Mouse (Mus musculus) thymus, postnatal 4 days (tissue): ENCODE measurements around the gene Fkbp5.

ENCODE experiments used
- DNase-seq: peaks from one replicate; pipeline ENCODE4 v3.0.0; 2021

Gene Fkbp5

DNA sequence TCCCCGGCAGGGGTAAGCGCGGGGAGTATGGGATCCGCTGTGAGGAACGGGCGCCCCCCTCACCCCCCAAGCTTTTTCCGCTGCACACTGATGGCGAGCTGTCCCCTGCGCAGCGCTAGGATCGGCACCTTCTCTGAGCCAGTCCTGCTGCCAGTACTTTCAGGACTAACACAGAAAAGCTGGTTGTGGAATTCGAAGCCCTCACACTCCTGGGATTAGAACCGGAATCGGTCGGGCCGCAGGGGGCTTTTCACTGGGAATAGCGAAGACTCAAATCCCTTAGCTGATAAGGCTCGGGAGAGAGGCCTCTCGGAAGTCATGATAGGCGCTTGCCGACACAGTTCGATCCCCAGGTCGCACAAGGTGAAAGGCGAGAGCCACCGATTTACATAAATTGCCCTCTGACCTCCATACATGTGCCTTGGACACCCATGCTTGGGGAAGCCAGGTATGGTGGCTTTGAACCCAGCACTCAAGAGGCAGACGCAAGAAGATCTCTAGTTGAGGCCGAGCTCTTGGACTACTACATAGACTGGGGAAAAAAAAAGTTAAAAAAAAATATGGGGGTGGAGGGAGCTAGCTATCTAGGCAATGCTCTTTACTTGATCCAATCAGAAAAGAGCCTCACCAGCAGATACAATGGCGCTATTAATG is 6.2 kb upstream of the Fkbp5 start:
- DNase-seq: no peak

DNA sequence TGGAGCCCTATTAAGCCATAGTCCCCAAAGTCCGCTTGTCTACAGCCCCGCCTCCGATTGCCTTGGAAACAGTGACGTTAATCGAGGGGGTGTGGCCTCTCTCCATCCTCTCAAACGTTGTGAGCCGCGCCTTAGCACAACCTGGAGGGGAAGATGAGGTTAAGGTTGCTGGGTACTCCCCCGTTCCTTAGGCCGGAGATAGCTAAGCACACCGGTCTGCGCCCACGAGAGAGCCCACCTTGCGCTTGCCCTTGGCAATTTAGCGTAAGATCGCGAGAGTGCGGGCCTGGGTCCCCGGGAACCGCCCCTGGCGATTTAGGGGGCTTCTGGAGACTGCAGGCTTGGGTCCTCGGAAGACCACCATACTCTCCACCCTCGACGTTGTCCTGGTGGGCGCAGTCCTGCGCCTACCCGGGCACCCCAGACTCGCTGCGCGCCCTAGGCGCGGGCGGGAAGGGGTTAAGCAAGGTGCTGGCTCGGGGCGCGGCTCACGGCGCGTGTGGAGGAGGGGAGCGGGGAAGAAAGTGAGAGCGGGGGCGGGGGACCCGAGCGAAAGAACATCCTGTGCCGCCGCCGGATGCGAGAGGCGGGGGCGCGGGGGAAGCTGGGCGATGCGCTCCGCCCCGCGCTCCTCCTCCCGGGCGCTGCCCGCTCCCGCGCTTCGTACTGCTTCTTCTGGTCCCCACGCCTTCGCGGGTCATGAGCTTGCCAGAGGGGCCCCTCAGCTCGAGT is 5.5 kb upstream of the Fkbp5 start:
- DNase-seq: peak; percentile 98

DNA sequence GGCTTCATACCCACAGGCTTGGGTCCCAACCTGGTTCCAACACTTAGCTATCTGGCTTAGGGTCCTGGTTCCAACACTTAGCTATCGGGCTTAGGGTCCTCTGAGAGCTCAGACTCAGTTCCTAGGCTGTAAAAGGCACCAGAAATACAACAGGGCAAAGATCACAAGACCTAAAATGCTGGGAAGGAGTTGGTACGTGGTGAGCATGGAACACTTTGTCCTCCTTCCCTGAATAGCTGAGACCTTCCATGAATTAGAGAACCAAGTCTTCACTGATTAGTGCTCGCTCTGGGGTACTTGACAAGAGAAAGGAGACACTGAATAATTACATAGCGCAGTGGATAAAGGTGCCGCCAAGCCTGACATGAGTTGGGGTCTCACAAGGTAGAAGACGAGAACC is 4.6 kb upstream of the Fkbp5 start:
- peak; percentile 12 for DNase-seq

DNA sequence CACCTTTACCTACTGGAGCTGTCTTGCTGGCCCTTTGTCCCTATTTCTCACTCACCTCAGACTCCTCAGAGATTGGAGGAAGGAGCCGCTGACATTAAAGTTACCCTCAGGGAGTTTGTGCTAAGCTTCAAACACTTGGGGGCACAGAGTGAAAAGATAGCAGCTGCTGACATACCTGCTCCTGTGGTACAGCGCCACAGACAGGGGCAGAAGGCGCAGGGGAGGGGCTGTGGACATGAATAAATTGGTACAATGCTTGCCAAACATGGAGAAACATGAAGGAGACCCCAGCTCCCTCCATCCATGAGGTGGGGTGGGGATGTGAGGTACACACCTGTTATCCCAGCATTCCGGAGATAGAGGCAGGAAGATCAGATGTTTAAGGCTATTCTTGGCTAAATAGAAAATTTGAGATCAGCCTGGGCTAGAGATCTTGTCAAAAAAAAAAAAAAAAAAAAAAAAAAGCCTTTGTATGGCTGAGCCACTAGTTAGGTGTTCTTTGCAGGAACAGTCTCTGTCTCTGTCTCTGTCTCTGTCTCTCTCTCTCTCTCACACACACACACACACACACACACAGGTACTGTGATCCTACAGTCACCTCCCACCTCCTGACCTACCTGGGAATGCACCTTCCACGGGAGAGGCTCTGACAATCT is 3.9 kb upstream of the Fkbp5 start:
- peak; percentile 67 for DNase-seq

DNA sequence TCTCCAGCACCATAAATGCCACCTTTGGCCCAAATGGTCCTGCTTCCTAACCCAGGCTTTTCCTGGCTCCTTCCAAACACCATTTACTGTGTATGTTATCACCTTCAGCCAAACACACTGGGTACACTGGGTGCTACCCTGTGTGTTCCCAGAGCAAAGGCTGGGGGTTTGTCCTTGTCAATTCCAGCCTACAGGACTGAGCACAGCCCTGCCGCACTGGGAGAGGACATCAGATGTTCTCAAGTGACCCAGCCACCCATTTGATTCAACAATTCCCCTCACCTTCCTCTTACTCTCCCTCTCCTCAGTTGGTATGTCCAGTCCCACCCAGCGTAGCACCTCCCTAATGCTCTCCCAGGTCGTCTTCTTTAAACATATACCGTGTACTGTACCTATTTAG is 3.2 kb upstream of the Fkbp5 start:
- no peak for DNase-seq

DNA sequence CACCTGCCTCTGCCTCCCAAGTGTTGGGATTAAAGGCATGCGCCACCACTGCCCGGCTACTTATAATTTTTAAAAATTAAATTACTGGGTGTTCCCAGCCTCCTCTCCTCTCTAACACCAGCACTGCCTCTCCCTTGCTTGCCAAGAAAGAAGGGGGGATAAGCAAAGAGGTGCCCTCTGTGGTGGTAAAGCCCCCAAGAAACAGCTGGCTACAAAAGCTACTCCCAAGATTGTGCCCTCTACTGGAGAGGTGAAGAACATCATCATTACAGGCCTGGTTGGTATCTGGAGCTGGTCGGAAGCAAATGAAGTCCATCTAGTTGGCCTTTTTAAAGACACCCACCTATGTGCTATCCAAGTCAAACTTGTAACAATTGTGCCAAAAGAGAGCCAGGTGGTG is 2.5 kb upstream of the Fkbp5 start:
- DNase-seq: peak; percentile 42

DNA sequence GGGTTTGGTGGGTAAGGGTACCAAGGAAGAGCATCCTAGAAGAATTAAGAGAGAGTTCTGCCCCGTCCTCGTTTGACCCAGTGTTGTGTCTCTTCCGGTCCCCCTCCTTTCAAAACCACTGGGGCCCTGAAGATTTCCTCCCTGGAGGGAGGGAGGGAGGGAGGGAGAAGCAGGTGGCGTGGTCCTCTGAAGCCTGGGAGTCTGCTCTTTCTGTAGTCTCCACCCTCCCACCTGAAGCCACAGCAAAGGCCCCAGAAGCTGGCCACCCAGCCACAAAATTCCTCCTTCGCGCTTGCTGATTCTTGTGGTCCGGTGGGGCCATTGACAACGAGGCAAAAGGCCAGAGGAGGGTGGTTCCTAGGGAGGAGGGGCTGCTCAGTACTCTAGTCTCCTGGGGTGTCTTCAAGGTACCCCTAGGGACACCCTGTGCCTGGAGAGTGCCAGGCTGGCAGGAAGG is 1.3 kb upstream of the Fkbp5 start:
- peak; percentile 63 for DNase-seq

DNA sequence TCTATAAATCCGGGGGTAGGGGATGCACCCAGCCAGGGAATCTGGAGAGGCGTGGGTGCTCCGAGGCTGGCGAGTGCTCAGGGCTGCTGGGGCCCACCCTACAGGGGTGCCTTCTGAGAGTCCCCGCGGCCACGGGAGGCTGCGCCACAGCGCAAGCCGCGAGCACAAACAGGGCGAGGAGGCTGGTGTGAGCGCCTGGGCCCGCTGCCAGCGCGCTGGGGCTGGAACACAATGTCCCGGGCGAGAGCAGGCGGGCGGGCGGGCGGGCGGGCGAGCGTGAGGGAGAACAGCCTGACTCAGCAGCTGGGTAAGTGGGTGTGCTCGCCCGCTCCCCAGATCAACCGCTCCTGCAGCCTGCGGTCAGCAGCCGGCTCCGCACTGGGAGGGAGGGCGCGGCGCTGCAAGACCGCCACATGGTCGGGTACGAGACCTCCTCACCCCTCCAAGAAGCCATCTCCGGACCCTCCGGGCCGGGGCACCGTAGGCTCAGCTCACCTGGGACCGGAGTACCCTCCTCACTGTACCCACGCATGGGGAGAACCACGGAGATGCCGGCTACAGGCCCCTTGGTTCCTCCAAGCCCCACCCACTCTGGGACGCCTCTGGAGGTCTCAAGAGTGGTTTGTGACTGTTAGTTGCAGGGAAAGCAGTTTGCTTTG is 758 bp upstream of the Fkbp5 start:
- DNase-seq: peak; percentile 83

DNA sequence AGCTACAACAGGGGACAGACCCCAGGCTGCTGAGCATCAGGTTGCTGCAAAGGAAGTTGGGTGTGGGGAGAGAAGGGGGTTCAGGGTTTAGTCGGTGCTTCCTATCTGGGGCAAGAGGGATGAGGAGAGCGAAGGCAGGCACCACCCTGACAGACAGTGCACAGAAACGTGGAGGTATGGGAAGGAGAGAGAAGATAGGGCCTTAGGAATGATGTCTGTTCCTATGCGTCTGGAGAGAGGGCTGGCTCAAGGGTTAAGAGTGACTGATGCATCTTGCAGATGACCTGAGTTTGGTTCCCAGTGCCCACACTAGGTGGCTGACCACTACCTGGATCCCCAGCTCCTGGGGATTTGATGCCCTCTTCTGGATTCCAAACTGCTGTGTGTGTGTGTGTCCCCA is 446 bp downstream of the Fkbp5 start:
- DNase-seq: peak; percentile 60

DNA sequence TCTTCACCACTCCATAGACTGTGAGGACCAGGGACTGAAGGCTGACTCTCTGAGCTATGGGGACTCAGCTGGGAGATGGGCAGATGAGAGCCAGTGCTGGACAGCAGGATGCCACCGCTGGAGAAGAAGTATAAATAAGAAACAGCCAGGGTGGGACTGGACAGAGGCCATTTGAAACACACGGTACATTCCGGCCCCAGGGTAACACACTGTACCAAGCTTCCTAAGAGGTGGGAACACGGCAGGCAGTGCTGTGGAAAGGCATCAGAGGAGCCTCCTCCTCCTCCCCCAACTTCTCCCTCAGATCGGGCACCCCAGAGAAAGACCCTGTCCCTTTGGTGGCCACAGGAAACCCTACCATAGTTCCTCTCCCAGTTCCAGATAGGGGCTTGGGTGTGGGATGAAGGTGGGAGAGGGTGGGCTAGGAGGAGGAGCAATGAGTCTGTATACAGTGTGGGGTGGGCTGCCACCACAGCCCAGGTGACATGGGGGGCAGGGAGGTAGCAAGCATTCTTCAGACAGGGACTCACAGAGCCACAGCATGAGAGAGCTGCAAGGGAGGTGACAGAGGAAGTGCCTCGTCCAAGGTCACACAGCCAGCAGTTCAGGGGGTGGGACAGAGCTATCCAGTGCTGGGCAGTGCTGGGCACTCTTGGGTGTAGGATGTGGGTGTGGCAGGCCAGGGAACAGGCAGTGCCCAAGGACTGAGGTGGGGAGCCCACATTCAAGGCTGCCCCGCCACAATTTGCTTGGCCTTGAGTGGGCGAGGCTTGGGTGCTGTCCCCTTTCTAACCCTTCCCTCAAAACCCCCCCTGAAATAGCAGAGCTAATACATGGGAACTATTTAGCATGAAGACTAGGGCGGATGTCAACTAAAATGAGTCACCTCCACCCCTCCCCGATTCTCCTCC is 1.6 kb downstream of the Fkbp5 start:
- peak; percentile 67 for DNase-seq

DNA sequence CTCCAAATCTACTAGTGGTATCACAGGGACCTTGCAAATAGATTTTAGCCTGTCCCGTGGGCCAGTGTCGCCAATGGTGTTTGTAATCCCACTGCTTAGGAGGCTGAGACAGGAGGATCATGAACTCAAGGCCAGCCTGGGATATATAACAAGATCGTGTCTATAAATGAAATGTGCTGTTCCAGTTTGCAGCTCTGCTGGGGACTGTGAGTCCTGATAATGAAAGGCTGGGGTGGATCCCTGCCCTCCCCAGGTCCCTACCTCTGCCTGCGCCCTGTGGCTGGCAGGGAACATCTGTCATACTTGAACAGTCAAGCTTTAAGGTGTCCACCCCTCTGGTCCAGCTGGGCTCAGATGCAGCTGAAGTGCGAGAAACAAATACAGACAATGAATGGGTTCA is 2.8 kb downstream of the Fkbp5 start:
- DNase-seq: peak; percentile 26

DNA sequence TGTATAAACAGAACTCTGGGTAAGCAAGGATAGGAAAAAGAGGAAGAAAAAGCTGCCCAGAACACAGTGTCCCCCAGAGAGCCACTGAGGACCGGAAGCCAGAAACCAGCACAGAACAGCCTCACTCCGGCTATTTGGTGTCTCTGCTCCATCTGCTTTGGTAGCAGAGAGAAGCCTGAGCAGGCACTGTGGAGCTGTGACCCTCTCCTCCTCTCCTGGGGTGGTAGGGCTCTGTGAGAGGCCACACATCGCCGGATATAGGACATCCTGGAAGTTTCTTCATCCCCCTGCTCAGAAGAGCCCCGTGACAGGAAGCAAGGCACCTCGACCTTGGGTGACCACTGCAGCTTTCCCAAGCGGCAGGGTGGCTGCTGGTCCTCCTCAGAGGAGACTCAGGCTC is 3.5 kb downstream of the Fkbp5 start:
- peak; percentile 22 for DNase-seq

DNA sequence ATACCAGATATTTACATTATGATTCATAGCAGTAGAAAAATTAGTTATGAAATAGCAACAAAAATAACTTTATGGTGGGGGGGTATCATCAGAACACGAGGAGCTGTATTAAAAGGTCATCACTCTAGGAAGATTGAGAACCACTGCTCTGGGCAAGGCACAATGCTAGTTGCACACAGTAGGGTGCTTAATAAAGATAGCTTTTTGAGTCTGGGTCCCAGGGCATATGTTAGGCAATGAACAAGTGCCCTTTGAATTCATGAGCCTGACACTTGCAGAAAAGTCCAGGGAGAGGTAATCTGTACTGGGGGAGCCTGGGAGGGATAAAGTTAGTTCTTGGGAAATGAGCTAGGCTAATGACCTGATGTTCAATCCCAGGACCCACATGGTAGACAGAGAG is 4.0 kb downstream of the Fkbp5 start:
- no peak for DNase-seq

DNA sequence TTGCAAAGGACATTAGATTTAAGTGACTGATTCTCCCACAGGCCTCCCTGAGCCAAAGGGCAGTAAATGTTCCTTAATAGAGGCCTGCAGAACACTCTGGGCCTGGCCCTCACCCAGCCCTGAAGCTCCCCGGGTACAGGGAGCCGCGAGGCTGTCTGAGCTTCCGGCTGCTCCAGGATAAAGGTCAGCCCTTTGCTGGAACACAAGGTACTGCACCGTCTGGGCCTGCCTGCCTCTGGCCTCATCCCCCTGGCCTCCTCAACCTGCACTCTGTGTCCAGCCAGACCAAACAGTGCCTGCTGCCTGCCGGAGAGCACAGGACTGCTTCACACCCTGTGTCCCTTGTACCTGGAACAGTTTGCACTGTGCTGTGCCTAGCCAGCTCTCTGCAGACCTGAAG is 4.6 kb downstream of the Fkbp5 start:
- DNase-seq: peak; percentile 25

DNA sequence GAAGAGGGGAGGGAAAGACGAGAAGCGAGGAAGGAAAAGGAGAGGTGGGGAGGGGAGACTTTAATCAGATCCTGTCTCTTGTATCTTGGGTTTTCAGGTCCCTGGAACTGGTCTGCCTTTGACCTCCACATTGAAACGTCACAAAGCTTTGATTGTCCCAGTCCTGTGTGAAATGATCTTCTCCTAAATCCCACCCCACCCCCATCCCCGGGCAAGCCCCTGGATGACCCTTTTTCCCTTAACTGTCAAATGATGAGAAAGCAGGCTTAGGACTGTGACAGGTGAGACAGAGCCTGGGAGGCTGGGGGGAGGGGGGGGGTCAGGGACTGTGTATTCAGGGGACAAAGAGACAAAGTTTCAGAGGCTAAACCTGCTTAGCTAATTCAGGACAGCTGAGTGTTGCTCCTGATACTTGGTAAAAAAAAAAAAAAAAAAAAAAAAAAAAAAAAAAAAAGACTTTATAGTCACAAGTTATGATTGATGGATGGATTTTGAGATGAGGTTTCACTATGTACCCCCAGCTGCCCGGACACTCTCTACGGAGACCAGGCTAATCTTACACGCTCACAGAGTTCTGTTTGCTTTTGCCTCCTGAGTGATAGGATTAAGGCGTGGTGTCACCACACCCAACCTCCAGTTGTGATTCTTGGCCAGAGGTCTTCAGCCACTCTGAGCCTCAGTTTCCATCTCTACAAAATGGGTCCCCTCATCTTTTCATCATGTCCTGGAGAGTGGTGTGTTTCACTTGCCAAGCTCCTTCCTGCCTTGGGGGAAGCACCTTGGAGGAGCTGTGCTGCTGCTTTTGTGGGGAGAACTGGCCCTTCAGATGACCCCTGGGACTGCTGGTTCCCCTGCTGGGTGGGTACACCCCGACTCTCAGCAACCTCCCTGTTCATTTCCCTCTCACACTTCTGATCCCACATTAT is 5.4 kb downstream of the Fkbp5 start:
- DNase-seq: peak; percentile 13

DNA sequence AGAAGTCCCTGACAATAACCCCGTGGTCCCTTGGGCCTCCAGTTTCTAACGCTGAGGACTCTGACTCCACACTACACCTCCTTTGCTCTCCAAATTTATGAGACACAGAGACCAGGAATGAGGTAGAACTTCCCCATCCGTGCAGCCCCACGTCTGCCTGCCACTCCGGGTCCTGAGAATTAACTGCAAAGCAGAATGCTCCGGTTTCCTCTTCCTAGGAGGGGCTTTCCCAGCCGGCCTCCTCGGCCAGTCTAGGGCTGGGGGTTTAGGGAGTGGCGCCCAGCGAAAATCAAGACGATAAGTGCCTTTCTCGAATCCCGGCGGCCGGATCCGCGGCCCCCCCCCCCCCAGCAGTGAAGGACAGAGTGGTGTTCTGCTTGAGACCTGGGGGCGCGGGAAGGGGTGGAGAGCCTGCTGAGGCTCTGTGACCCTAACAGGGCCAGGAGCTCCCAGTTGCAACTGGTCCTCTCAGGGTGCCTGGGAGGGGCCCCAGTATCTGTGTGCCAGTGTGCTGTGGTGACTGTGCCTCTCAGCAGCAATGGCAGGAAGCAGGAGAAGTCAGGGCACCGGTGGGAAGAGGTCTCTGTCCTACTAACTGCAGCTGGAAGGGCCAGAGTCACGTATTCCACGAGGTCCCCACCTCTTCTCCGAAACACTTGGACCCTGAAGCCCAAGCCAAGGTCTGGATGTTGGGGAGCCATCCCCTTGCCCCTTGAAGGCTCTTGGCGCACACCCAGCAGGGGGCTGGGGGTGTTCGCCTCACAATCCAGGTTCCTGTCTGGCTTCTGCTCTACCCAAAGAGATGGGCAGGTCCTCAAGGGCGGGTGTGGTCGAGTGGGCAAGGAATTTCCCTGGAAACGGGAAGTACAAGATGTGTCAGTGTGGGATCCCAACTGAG is 6.6 kb downstream of the Fkbp5 start:
- peak; percentile 60 for DNase-seq

DNA sequence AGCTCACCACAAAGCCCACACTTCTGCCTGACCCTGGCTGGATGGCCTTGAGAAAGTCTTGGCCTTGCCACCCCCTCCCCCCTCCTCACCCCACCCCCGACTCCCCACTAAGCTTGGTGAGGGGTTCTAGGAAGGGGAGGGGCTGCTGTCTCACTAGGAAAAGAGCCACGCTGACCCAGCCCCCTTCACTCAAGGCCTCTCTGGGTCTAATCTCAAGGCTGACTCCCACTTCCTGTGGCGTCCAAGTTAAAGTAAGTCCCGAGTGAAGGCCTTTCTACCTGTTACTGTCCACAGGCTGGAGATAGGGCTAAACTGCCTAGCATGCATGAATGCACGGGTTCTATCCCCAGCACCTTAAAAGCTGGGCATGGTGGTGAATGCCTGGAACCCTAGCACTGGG is 9.8 kb downstream of the Fkbp5 start:
- no peak for DNase-seq

DNA sequence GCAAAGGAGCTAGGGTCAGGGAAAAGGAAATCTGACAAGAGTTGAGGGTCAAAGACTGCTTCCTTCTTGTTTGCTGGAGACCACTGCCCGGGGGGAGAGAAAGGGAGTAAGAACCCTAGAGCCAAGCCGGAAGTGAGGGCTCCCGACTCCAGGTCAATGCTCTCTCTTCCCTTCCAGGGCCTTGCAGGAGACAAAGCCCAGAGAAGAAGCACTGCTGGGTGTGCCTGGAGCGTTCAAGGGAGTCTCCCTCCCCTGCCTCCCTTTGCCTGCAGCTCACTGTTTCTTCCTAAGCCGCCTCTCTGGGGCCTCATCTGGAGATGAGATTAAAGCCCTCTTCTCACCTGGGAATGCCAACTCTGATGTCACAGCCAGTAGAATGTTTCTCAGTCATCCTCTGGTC is 10.4 kb downstream of the Fkbp5 start:
- DNase-seq: no peak

DNA sequence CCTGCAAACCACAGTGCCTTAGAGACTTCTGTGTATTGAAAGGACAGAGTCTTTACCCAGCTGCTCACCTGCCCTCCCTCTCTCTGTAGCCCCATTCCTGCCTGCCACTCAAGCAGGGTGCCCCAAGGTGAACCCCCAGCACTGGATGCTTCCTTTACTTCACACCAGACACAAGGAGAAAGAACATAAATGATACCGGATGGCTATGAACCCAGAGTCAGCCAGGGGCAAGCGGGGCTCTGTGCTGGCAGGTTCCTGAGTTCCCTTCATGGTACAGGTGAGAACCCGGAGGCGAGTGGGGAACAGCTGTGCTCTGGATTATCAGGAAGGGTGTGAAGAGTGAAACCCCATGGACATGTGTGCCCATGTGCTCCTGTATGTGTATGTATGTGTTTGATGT is 11.7 kb downstream of the Fkbp5 start:
- peak; percentile 51 for DNase-seq

DNA sequence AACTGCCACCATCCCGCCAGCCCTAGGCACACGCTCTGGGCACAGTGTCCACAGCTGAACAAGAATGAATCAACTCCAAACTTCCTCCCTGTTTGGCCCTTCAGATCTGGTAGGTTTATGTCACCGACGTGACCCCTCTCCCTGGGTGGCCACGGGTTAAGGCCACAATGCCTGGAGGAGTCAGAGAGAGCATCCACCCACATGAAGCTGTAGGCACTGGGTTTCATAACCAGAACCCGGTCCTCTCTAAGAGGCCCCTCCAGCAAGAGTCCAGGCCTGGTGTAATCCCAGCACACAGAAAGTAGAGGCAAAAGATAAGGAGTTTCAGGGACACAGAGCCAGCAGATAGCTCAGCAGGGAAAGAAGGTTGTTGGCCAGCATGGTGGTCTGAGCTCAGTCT is 13.1 kb downstream of the Fkbp5 start:
- DNase-seq: peak; percentile 34
